Mouse (Mus musculus) C2C12 (cell line): Measurements from ENCODE around the gene Kctd4.

Experiments used
- CEBPB ChIP-seq: IDR thresholded peaks from one replicate; pipeline ENCODE4 v1.6.1; 2011; ENCODE audit warnings: low read depth, mild to moderate bottlenecking, control low read depth, moderate library complexity
- CTCF ChIP-seq: IDR thresholded peaks from one replicate; pipeline ENCODE4 v1.5.1; 2011; ENCODE audit not compliant: control insufficient read depth, insufficient read depth, insufficient read length
- FOSL1 ChIP-seq: IDR thresholded peaks from one replicate; pipeline ENCODE4 v1.8.0; 2011; ENCODE audit warnings: mild to moderate bottlenecking, low read length; ENCODE audit not compliant: poor library complexity, insufficient read depth, severe bottlenecking
- MAX ChIP-seq: IDR thresholded peaks from one replicate; pipeline ENCODE4 v1.6.1; 2011; ENCODE audit warnings: mild to moderate bottlenecking, control low read depth
- MYOD1 ChIP-seq: IDR thresholded peaks from one replicate; pipeline ENCODE4 v1.6.1; 2011; ENCODE audit warnings: low read depth; ENCODE audit not compliant: control insufficient read depth, insufficient read length
- MYOG ChIP-seq: IDR thresholded peaks from one replicate; pipeline ENCODE4 v1.6.1; 2011; ENCODE audit not compliant: control insufficient read depth, insufficient read length; ENCODE audit errors: extremely low read depth
- USF1 ChIP-seq: IDR thresholded peaks from one replicate; pipeline ENCODE4 v1.6.1; 2011; ENCODE audit warnings: low read depth, mild to moderate bottlenecking, control low read depth, moderate library complexity

- no peak for TF ChIP-seq CTCF
- no peak for TF ChIP-seq MAX
- no peak for TF ChIP-seq USF1
- TF ChIP-seq CEBPB, result no peak
- no peak for TF ChIP-seq MYOG
- TF ChIP-seq MYOD1, result no peak
- TF ChIP-seq FOSL1, result no peak
Measured at GRCm38 (mm10) chr14:75934359-75934758, 20.4 kb upstream of the Kctd4 start.
